Mouse (Mus musculus) stomach, postnatal 0 days (tissue): ENCODE measurements at regions not wholly inside any gene's neighbourhood (a gene's known extent, or its start where the extent isn't known, plus 50 kb on each side); places are given as distances from the start of the nearest gene placed in this dataset.

ENCODE experiments used
- ATAC-seq: fragments of 200-750 bp; cut with Nextera tagmentation; 2 replicates; pipeline ENCODE4 v1.8.0; 2017; ENCODE audit not compliant: low FRiP score, low TSS enrichment
- DNase-seq: peaks from one replicate; pipeline ENCODE4 v3.0.0-alpha.2; 2016; ENCODE audit warnings: low spot score
- H3K27ac ChIP-seq: fragments of 300-500 bp; sonication (generic); replicated peaks from 2 replicates; pipeline ENCODE4 v1.5.1; 2014; ENCODE audit warnings: mild to moderate bottlenecking, control low read depth
- H3K27me3 ChIP-seq: fragments of 300-500 bp; sonication (generic); 2 replicates; pipeline ENCODE4 v1.6.1; 2014; ENCODE audit warnings: low read length; ENCODE audit not compliant: control insufficient read depth, insufficient read depth
- H3K36me3 ChIP-seq: fragments of 300-500 bp; sonication (generic); 2 replicates; pipeline ENCODE4 v1.6.1; 2014; ENCODE audit warnings: low read length, mixed read lengths; ENCODE audit not compliant: control insufficient read depth, insufficient read depth
- H3K4me1 ChIP-seq: fragments of 300-500 bp; sonication (generic); replicated peaks from 2 replicates; pipeline ENCODE4 v1.6.1; 2014; ENCODE audit warnings: antibody characterized with exemption; ENCODE audit not compliant: control insufficient read depth, insufficient read depth
- H3K4me2 ChIP-seq: fragments of 300-500 bp; sonication (generic); replicated peaks from 2 replicates; pipeline ENCODE4 v1.6.1; 2014; ENCODE audit warnings: low read depth, mild to moderate bottlenecking, control low read depth, moderate library complexity
- H3K4me3 ChIP-seq: fragments of 300-500 bp; sonication (generic); 2 replicates; pipeline ENCODE4 v1.5.1; 2014; ENCODE audit warnings: low read depth, low read length, control low read depth
- H3K9ac ChIP-seq: fragments of 300-500 bp; sonication (generic); 2 replicates; pipeline ENCODE4 v1.6.1; 2014; ENCODE audit warnings: mild to moderate bottlenecking, low read length, control low read depth, mixed read lengths
- H3K9me3 ChIP-seq: fragments of 300-500 bp; sonication (generic); 2 replicates; pipeline ENCODE4 v1.6.1; 2016; ENCODE audit warnings: low read length; ENCODE audit not compliant: control insufficient read depth
- CTCF ChIP-seq: IDR thresholded peaks from 2 replicates; pipeline ENCODE4 v1.5.1; 2016; ENCODE audit warnings: antibody characterized with exemption, low read depth, mild to moderate bottlenecking, moderate library complexity
- EP300 ChIP-seq: optimal IDR thresholded peaks from 2 replicates; pipeline ENCODE3; 2016; ENCODE audit warnings: antibody characterized with exemption
- WGBS: fragments of 180-500 bp; shearing (Covaris S2); extraction: QIAGEN DNeasy Blood & Tissue Kit; methylation state at CpG from one replicate; pipeline ENCODE4 v1.1.7; 2014; 5-methylcytosine and 5-hydroxymethylcytosine counted together

- DNase-seq (no peak), ATAC-seq (no peak)
- Histone ChIP-seq H3K4me2 (no peak overlapping the region), H3K4me1 (no peaks in the 10 kb centered on the region), H3K9me3 (no peaks in the 10 kb centered on the region), H3K4me3 (no peak overlapping the region), H3K36me3 (no peaks in the 10 kb centered on the region), H3K9ac (no peak overlapping the region), H3K27ac (no peak overlapping the region), H3K27me3 (no peaks in the 10 kb centered on the region)
- no peak for TF ChIP-seq CTCF
- no peak for TF ChIP-seq EP300
- WGBS: 66% methylated on average over 1 of the region's 1 CpGs
These were observed 199.6 kb downstream of the Gm10260 start for GRCm38 (mm10) chr13:97560789-97561188.

- DNase-seq (no peak), ATAC-seq (no peak)
- Histone ChIP-seq H3K9ac (no peak overlapping the region), H3K4me1 (no peaks in the 10 kb centered on the region), H3K4me3 (no peak overlapping the region), H3K27me3 (no peaks in the 10 kb centered on the region), H3K4me2 (no peak overlapping the region), H3K27ac (no peak overlapping the region), H3K36me3 (no peaks in the 10 kb centered on the region), H3K9me3 (no peaks in the 10 kb centered on the region)
- 87% methylated on average over 15 of the region's 15 CpGs for WGBS
- TF ChIP-seq CTCF: no peak
- TF ChIP-seq EP300: no peak
These were observed 200.6 kb downstream of the Gm10260 start for GRCm38 (mm10) chr13:97559611-97560385.

- H3K36me3 ChIP-seq: no peaks in the 10 kb centered on the region
- WGBS: 89% methylated on average over 3 of the region's 3 CpGs
- TF ChIP-seq CTCF (no peak), EP300 (no peak)
- no peak overlapping the region for H3K4me3 ChIP-seq
- no peak overlapping the region for H3K9ac ChIP-seq
- DNase-seq: no peak
- H3K27ac ChIP-seq: no peak overlapping the region
- no peak overlapping the region for H3K4me2 ChIP-seq
- H3K27me3 ChIP-seq: no peaks in the 10 kb centered on the region
- no peaks in the 10 kb centered on the region for H3K4me1 ChIP-seq
- no peaks in the 10 kb centered on the region for H3K9me3 ChIP-seq
- ATAC-seq: no peak
These were observed 201.5 kb downstream of the Gm10260 start for GRCm38 (mm10) chr13:97558884-97559283.

- H3K36me3 ChIP-seq: no peaks in the 10 kb centered on the region
- TF ChIP-seq CTCF (no peak), EP300 (no peak)
- 90% methylated on average over 3 of the region's 3 CpGs for WGBS
These were observed 205.1 kb downstream of the Gm10260 start for GRCm38 (mm10) chr13:97555312-97555711.

GRCm38 (mm10) chr13:97554601-97555000 lies 205.8 kb downstream of the Gm10260 start:
- WGBS: 69% methylated on average over 5 of the region's 5 CpGs
- H3K27ac ChIP-seq: no peak overlapping the region
- no peak overlapping the region for H3K4me2 ChIP-seq
- H3K36me3 ChIP-seq: no peaks in the 10 kb centered on the region
- H3K4me1 ChIP-seq: no peaks in the 10 kb centered on the region
- no peak overlapping the region for H3K4me3 ChIP-seq
- H3K27me3 ChIP-seq: no peaks in the 10 kb centered on the region
- TF ChIP-seq EP300: no peak
- no peak for TF ChIP-seq CTCF
- H3K9me3 ChIP-seq: no peaks in the 10 kb centered on the region
- no peak for ATAC-seq
- DNase-seq: no peak
- no peak overlapping the region for H3K9ac ChIP-seq

More at GRCm38 (mm10) chr13:97555312-97555711, 205.1 kb downstream of the Gm10260 start:
- no peak overlapping the region for H3K4me3 ChIP-seq
- DNase-seq: no peak
- H3K9ac ChIP-seq: no peak overlapping the region
- no peaks in the 10 kb centered on the region for H3K9me3 ChIP-seq
- no peak overlapping the region for H3K4me2 ChIP-seq
- no peak overlapping the region for H3K27ac ChIP-seq
- no peak for ATAC-seq
- H3K4me1 ChIP-seq: no peaks in the 10 kb centered on the region
- H3K27me3 ChIP-seq: no peaks in the 10 kb centered on the region

DNA sequence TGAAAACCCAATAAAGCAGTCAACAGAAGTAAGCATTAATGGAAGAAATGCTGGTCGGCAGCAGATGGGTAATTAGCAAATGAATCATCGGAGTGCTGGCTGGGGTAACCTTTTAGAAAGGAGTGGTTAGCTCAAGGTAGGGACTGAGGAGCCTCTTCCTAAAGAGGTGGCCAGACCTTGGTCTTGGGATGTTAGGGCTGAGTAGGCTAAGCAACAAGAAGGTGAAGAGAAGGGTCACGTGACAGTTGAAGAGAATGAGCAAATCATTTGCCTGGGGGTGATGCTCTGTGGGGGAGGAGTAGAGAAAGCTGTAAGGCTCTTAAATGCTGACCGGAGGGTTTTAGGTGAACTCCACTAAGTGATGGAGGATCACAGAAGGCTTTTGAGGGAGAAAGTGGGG lies 208.2 kb downstream of the Gm10260 start:
- TF ChIP-seq EP300 (no peak), CTCF (no peak)

More for the DNA sequence above, 208.2 kb downstream of the Gm10260 start:
- Histone ChIP-seq H3K4me1 (no peaks in the 10 kb centered on the region), H3K36me3 (no peaks in the 10 kb centered on the region), H3K9ac (no peak overlapping the region), H3K4me2 (no peak overlapping the region), H3K27ac (no peak overlapping the region), H3K4me3 (no peak overlapping the region), H3K9me3 (no peaks in the 10 kb centered on the region), H3K27me3 (no peaks in the 10 kb centered on the region)
- 79% methylated on average over 4 of the region's 4 CpGs for WGBS
- ATAC-seq (no peak), DNase-seq (no peak)
